Mouse (Mus musculus) forebrain, embryonic 16.5 days (tissue): ENCODE data around the gene Cacnb1. TPM values are rescaled to one million over a fixed set of nuclear protein-coding genes. Genes with fewer than 3 reads are reported as not detected.
A peak's percentile ranks its signal among the peaks of the same experiment; 100 is the strongest.

Experiments used
- ATAC-seq: fragments of 200-750 bp; cut with Nextera tagmentation; 2 replicates; pipeline ENCODE4 v1.8.0; 2017; ENCODE audit warnings: mild to moderate bottlenecking, moderate library complexity
- H3K27ac ChIP-seq: fragments of 300-500 bp; sonication (generic); 2 replicates; pipeline ENCODE4 v1.5.1; 2014; ENCODE audit warnings: low read length, control low read depth
- H3K27me3 ChIP-seq: fragments of 300-500 bp; sonication (generic); replicated peaks from 2 replicates; pipeline ENCODE4 v1.6.1; 2014; ENCODE audit warnings: low read length; ENCODE audit not compliant: control insufficient read depth, insufficient read depth
- H3K36me3 ChIP-seq: fragments of 300-500 bp; sonication (generic); 2 replicates; pipeline ENCODE4 v1.6.1; 2014; ENCODE audit not compliant: control insufficient read depth, insufficient read depth
- H3K4me1 ChIP-seq: fragments of 300-500 bp; sonication (generic); replicated peaks from 2 replicates; pipeline ENCODE4 v1.6.1; 2014; ENCODE audit warnings: low read length; ENCODE audit not compliant: control insufficient read depth, insufficient read depth
- H3K4me2 ChIP-seq: fragments of 300-500 bp; sonication (generic); 2 replicates; pipeline ENCODE4 v1.6.1; 2014; ENCODE audit warnings: mild to moderate bottlenecking, low read length, control low read depth
- H3K4me3 ChIP-seq: fragments of 300-500 bp; sonication (generic); replicated peaks from 2 replicates; pipeline ENCODE4 v1.5.1; 2014; ENCODE audit warnings: mild to moderate bottlenecking, low read length, control low read depth
- H3K9ac ChIP-seq: fragments of 300-500 bp; sonication (generic); replicated peaks from 2 replicates; pipeline ENCODE4 v1.6.1; 2014; ENCODE audit warnings: low read depth, low read length, control low read depth
- H3K9me3 ChIP-seq: fragments of 300-500 bp; sonication (generic); 2 replicates; pipeline ENCODE4 v1.6.1; 2016; ENCODE audit warnings: low read length; ENCODE audit not compliant: control insufficient read depth
- WGBS: fragments of 180-500 bp; shearing (Covaris S2); extraction: QIAGEN DNeasy Blood & Tissue Kit; methylation state at CpG from one replicate; pipeline ENCODE4 v1.1.7; 2014; 5-methylcytosine and 5-hydroxymethylcytosine counted together
- polyA plus RNA-seq: library from polyadenylated mRNA; unstranded; fragments of >200 nt; fragmentation: Nextera tagmentation; extraction: Ambion mirVana; gene quantifications from 2 replicates; pipeline ENCODE4 v1.2.1, GENCODE M21; 2015

The Cacnb1 gene
- polyA plus RNA-seq, 1 experiment from 2014 or later, result 52.1 TPM

DNA sequence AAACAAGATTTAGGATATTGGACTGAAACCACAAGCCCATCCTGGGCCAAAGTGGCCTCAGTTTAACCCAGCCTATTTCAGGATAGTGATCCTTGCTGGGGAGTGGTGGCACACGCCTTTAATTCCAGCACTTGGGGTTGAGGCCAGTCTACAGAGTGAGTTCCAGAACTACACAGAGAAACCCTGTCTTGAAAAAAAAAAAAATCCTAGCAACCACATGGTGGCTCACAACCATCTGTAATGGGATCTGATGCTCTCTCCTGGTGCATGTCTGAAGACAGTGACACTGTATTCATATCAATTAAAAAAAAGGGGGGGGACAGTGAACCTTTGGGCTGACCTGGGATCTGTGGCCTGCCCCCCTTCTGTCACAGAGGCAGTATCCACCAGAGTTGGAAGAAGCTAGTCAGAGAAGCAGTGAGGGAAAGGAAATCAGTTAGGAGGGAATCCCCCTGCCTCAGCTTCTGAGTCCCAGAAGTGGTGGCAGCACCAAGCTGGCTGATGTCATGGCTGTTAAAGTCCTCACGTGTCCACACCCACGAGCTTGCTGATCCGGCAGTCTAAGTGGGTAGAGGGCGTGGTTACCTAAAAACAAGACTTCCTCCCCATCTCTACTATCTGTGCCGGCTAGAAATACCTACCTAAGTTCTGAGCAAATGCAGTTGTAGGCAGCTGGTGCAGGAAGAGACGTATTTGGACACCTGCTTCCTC lies 23.8 kb downstream of the Cacnb1 start:
- Histone ChIP-seq H3K4me2 (no peak overlapping the region), H3K9me3 (no peaks in the 10 kb centered on the region), H3K27me3 (peaks cover 4% of the 10 kb centered on the region; the same call in 1 of the 2 replicates), H3K4me1 (peaks cover 28% of the 10 kb centered on the region), H3K27ac (no peak overlapping the region), H3K4me3 (no peak overlapping the region), H3K9ac (no peak overlapping the region), H3K36me3 (no peaks in the 10 kb centered on the region)
- ATAC-seq, result no peak
- 72% methylated on average over 7 of the region's 7 CpGs for WGBS

DNA sequence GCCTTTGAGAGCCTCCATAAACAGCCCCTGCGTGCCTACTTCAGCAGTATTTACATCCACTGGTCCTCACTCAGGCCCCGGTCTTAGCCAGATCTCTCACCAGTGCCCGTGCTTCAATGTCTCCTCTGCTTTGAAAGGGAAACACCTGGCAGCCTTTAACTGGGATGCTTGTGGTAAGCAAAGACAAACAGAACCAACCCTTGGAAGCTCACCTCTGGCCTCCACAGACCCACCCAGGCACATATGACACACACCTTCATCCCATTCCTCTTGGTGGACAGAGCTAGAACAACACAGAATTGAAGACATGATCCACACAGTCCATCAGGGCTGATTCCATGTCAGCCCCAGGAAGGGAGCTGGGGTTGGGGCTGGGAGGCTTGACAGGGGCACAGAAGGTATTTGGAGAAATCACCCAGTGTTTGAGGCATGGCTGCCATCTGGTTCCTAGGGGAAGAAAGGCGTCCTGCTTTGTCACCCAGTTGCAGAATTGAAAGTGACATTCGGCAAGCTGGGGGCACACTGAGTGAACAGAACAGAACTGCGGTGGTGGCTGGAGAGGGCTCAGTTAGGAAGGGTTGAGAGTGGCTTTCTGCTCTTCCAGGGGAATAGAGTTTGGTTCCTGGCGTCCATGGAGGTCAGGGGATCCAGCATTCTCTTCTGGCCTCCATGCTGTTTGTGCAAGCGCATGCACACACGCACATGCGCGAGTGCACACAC lies 24.6 kb downstream of the Cacnb1 start:
- H3K27me3 ChIP-seq, result peaks cover 4% of the 10 kb centered on the region; the same call in 1 of the 2 replicates
- H3K4me3 ChIP-seq, result no peak overlapping the region
- no peak for ATAC-seq
- H3K36me3 ChIP-seq, result no peaks in the 10 kb centered on the region
- peaks cover 23% of the 10 kb centered on the region for H3K4me1 ChIP-seq
- H3K27ac ChIP-seq, result no peak overlapping the region
- WGBS, result 83% methylated on average over 11 of the region's 11 CpGs
- H3K9ac ChIP-seq, result no peak overlapping the region
- no peak overlapping the region for H3K4me2 ChIP-seq
- no peaks in the 10 kb centered on the region for H3K9me3 ChIP-seq

DNA sequence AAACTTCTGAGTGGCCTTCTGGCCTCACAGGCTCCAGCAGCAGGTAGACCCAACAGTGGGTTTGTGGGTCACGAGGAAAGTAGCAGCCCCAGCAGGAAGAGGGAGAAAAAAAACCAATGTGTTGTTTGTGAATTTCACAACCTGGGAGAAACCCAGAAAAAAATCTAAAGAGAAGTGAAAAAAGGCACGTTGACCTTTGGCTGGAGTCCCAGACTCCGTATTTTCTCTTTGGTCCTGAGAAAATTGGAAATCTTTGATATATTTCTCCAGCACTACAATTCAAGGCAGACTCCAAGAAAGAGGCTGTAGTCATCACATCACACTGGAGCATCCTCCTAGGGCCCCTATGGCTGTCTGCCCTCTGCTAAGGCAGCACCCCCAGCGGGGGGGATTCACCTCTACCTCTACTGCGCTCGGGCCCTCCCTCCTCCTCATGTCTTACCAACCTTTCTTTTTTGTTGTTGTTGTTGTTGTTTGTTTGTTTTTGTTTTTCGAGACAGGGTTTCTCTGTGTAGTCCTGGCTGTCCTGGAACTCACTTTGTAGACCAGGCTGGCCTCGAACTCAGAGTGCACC lies 25.4 kb downstream of the Cacnb1 start:
- Histone ChIP-seq H3K4me2 (no peak overlapping the region), H3K36me3 (no peaks in the 10 kb centered on the region), H3K4me1 (peaks cover 16% of the 10 kb centered on the region), H3K9me3 (no peaks in the 10 kb centered on the region), H3K9ac (no peak overlapping the region), H3K27ac (no peak overlapping the region), H3K4me3 (no peak overlapping the region), H3K27me3 (peaks cover 4% of the 10 kb centered on the region; the same call in 1 of the 2 replicates)
- 79% methylated on average over 8 of the region's 8 CpGs for WGBS
- no peak for ATAC-seq

DNA sequence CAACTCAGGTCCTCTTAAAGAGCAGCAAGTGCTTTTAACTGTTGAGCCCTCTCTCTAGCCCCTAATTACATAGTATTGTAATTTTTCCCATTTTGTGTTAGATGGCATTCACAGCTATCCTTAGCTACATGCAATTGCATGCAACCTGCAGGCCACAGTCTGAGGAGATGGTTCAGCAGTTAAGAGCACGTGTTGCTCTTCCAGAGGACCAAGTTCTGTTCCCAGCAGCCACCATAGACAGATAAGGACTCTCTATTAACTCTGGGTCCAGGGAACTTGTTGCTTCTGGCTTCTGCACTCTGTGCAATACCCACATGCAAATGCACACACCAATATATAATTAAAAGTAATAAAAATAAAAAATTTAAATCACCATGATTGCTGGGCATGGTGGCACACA lies 26.1 kb downstream of the Cacnb1 start:
- Histone ChIP-seq H3K27me3 (peaks cover 4% of the 10 kb centered on the region; the same call in 1 of the 2 replicates), H3K27ac (no peak overlapping the region), H3K4me1 (peaks cover 14% of the 10 kb centered on the region), H3K9ac (no peak overlapping the region), H3K4me2 (no peak overlapping the region), H3K9me3 (no peaks in the 10 kb centered on the region), H3K36me3 (no peaks in the 10 kb centered on the region), H3K4me3 (no peak overlapping the region)
- ATAC-seq, result no peak
- WGBS, result 54% methylated on average over 1 of the region's 1 CpGs

DNA sequence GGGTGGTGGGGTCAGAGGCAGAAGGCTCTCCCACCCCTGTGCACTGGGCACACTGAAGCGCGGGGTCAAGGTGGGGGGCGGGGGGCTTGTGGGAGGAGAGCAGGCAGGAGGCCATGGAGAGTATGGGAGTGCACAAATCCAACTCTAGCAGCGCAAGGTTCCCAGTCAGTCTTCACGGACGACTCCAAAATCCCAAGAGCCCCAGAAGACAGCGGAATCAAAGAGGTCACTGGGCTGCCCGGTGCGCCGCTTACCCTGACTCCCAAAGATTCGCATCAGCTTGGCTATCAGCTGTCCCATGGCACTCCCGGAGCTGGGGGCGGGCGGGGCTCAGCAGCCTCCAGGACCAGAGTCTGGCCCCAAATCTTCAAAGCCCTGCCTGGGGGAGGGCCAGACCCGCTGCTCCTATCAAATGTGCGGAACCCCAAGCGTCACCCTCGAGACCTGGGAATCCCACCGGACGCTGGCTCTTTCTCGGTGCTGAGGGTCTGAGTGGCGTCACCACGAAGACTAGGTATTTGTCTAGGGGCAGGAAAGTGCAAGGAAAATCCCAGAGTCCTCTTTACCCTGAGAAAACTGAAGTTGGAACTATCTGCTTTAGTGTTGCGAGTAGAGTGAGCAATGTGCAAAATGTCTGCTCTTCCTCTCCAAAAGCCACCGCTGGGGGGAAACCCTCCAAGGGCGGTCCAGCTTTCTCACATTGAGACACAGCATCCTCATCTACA lies 27.1 kb downstream of the Cacnb1 start, which contains the start of gene Arl5c:
Gene Arl5c, minus strand, starts transcription at position 618 of the 725 bp plus-strand sequence.
- peak within 1 kb of the TSS; percentile 80 for H3K4me2 ChIP-seq
- ATAC-seq, result 0 out of 2 replicates have a peak, but pooled peaks have one; percentile 9
- peak within 1 kb of the TSS; percentile 46 for H3K4me3 ChIP-seq
- H3K27ac ChIP-seq, result no peak within 1 kb of the TSS
- H3K27me3 ChIP-seq, result peaks cover 4% of the 10 kb centered on the region; the same call in 1 of the 2 replicates
- peak within 1 kb of the TSS; percentile 52 for H3K9ac ChIP-seq
- H3K9me3 ChIP-seq, result no peaks in the 10 kb centered on the region
- no peaks in the 10 kb centered on the region for H3K36me3 ChIP-seq
- WGBS, result 1% methylated on average over 25 of the region's 26 CpGs
- H3K4me1 ChIP-seq, result peaks cover 14% of the 10 kb centered on the region

DNA sequence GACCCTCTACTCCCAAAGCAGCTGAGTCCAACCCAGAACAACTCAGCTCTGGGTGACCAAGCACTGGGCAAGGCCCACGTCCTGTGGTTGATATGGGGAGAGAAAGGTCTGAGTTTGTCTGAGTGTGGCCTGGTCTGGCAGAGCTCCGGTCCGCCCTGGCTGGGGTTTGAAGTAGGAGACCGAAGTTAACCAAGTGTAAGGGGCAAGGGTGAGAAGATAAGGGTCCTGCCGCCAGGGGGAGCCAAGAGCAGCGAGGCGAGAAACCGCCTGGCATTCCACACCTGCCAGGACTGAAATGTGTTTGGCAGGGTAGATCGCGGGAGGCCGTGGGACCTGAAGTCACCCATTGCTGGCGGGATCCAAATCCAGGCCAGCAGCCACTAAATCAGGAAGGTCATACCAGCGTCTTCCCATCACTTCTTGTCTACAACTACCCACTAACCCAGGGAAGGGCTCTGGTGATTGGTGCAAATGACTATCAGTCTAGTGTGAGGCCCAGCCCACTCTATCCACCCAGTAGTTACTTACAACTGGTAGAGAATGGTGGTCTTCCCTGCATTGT lies 28.2 kb downstream of the Cacnb1 start:
- Histone ChIP-seq H3K9ac (peak overlapping the region; percentile 52), H3K9me3 (no peaks in the 10 kb centered on the region), H3K36me3 (no peaks in the 10 kb centered on the region), H3K4me3 (peak overlapping the region; percentile 46), H3K4me1 (peaks cover 21% of the 10 kb centered on the region), H3K27me3 (no peaks in the 10 kb centered on the region), H3K4me2 (peak overlapping the region; percentile 80), H3K27ac (no peak overlapping the region)
- ATAC-seq, result peak; percentile 64
- 7% methylated on average over 13 of the region's 13 CpGs for WGBS

DNA sequence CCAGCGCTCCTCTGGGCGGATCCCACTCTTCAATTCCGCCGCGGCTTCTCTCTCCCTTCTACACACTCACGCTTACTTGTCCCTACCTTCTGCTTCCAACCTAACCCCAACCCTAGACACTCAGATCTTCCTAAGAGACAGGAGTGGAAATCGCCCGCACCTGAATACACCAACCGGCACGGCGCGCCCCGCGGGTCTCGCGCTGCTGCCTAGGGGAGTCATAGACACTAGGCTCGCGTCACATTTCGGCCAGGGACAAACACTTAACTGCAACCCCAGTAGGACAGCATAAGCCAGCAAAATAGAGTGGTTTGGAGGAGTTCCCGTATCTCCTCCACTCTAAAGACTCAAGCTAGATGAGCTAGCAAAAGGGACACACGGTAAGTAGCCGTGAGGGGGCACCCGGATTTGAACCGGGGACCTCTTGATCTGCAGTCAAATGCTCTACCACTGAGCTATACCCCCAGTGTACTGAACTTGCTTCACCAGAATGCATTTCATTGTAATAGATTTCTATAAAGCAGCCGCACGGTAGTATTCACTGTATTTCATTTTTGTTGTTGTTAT lies 34.2 kb downstream of the Cacnb1 start:
- Histone ChIP-seq H3K4me3 (peak overlapping the region; percentile 100), H3K27ac (peak overlapping the region; percentile 90), H3K4me1 (peaks cover 22% of the 10 kb centered on the region), H3K27me3 (peaks cover 20% of the 10 kb centered on the region), H3K4me2 (peak overlapping the region; percentile 70), H3K9me3 (no peaks in the 10 kb centered on the region), H3K9ac (peak overlapping the region; percentile 72), H3K36me3 (no peaks in the 10 kb centered on the region)
- ATAC-seq, result peak; percentile 90
- WGBS, result under 1% methylated on average over 26 of the region's 26 CpGs

DNA sequence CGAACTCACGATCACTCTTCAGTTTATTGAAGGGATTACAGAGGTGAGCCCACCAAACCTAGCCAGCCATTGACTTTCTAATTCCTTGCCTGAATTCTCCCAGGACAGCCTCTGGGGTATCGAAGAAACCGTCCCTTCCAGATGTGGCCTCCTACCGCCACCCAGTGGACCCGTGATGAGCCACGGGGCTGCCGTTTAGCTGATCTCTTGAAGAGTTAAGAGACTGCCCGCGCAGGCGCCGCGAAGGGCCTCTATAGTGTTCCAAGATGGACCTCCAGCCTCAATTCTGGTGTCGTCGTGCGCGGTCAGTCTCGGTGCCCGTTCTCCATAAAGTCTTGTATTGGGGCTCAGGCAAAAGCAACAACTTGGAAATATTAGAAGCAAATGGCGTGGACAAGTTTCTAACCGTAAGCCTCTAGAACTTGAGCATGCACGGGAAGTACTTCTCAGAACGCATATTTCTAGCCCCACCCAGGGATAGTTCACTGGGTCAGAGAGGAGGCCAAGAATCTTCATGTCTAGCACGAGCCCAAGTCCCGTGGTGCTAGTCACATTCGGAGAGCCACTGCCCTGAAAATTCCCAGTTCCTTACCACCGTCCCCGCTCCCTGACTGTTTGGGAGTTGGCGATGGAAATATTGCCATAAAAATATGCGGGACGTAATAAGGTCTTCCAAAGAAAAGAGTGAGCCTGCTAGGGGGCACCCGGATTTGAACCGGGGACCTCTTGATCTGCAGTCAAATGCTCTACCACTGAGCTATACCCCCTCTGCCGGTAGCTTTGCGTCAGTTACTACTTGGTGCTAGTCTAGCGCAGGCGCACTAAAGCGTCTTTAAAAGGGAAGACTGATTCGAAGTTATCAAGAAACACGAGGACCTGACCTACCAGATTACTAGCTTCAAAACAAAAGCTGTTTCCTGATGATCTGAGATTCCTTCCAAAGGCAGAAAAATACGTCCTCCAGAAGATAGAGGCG lies 35.0 kb downstream of the Cacnb1 start:
- peaks cover 20% of the 10 kb centered on the region for H3K27me3 ChIP-seq
- peak overlapping the region; percentile 72 for H3K9ac ChIP-seq
- WGBS, result under 1% methylated on average over 42 of the region's 42 CpGs
- H3K36me3 ChIP-seq, result no peaks in the 10 kb centered on the region
- peak overlapping the region; percentile 90 for H3K27ac ChIP-seq
- ATAC-seq, result peak; percentile 77
- H3K4me2 ChIP-seq, result peak overlapping the region; percentile 70
- H3K4me3 ChIP-seq, result peak overlapping the region; percentile 100
- peaks cover 22% of the 10 kb centered on the region for H3K4me1 ChIP-seq
- no peaks in the 10 kb centered on the region for H3K9me3 ChIP-seq
